Mouse (Mus musculus) right cerebral cortex, postnatal 36 days (tissue): ENCODE results near the gene Tmem115.

Source experiments
- DNase-seq, 2 experiments: peaks; one replicate each; pipeline ENCODE4 v3.0.0; 2022; ENCODE audit warnings: low spot score in 2 of 2, mixed read lengths in 1 of 2

Gene Tmem115

GRCm38 (mm10) chr9:107521711-107522399, 11.9 kb upstream of the Tmem115 start:
- DNase-seq = no peak

- no peak for DNase-seq
These were observed 11.4 kb upstream of the Tmem115 start for GRCm38 (mm10) chr9:107522400-107522711.

- DNase-seq = peak; percentile 62 to 71
These were observed 7.3 kb upstream of the Tmem115 start for GRCm38 (mm10) chr9:107526198-107527026.

GRCm38 (mm10) chr9:107534408-107535202, 860 bp downstream of the Tmem115 start:
- no peak for DNase-seq

GRCm38 (mm10) chr9:107538231-107538630, 4.5 kb downstream of the Tmem115 start:
- no peak for DNase-seq

- no peak for DNase-seq
These were observed 5.0 kb downstream of the Tmem115 start for GRCm38 (mm10) chr9:107538711-107539110.

DNA sequence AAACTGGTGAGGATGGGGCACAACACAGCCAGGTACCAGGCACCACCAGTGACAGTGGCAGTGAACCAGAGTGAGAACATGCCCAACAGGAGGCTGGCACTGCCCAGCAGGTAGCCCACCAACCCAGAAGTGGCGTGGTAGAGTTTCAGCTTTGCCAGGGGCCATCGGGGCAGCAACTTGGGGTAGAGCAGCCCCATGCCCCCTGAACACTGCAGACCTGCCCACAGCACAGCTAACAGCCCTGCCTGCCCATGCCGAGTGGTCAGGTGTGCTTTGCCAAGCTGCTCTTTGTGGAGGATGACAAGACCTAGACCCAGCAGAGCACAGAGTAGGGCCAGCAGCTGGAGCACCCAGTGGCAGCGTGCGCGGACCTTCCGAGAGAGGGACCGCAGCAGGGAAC, 6.2 kb downstream of the Tmem115 start:
- DNase-seq = no peak

DNA sequence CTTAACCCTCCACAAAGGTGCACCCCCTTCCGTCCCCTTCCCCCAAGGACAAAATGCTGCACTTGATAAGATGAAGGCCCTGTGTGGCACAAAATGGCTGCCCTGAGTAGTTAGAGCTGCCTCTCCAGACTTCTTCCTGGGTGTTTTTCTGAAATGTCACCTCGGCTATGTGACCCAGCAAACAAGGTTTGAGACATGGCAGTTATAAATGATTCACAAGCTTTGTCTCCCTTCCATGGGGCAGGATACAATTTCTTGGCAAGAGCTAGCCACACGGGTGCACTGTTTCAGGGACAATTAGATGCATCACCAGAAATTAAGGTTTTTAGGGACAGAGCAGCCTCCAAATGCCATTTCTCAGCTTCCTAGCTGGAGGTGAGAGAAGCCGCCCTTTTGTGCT, 6.7 kb downstream of the Tmem115 start:
- no peak for DNase-seq

GRCm38 (mm10) chr9:107541005-107541404, 7.3 kb downstream of the Tmem115 start:
- no peak for DNase-seq

DNA sequence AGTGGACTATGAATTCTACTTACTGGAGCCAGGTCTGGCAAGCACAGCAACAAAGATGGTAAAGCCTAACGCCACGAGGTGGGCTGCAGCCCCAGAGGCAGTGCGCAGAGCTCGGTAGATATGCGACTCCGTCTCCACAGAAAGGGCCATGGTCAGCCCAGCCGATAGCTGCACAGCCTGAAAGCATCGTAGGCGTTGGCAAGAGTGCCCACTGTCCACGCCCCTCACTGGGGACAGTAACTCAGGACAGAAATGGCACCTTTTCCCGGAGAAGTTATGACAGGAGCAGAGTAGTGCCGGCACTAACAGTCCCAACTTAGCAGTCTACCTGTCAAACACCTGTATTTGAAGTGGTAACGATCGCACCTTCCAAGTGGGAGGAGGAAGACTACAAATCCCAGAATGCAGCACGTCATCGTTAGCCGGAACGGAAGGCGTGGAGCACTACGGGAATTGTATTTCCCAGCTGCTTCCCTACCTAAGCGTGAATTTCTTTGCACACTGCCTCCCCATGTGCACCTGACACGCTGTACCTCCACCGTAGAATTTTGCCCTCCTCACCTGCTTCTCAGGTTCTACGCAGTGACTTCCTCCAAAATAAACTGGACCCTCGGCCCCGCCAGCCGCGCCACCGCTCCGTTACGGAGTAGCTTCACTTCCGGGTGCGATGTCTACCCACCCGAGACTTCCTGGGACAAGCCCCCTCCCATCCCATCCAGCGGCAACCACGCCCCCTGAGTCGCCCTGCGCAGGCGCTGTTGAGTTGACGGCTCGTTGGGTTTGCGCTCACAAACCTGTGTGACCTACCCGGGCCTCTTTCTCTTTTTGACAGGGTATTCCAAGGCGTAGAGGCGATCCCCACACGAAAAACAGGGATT, 8.0 kb downstream of the Tmem115 start, which contains the start of the genes Cyb561d2 and Nprl2:
Cyb561d2 (minus strand) TSS at position 720 of the 878 bp plus-strand sequence.
Nprl2 (plus strand) TSS at position 753 of the 878 bp plus-strand sequence.
- peak; percentile 90 to 92 for DNase-seq

GRCm38 (mm10) chr9:107542352-107542686, 8.6 kb downstream of the Tmem115 start:
- no peak for DNase-seq

DNA sequence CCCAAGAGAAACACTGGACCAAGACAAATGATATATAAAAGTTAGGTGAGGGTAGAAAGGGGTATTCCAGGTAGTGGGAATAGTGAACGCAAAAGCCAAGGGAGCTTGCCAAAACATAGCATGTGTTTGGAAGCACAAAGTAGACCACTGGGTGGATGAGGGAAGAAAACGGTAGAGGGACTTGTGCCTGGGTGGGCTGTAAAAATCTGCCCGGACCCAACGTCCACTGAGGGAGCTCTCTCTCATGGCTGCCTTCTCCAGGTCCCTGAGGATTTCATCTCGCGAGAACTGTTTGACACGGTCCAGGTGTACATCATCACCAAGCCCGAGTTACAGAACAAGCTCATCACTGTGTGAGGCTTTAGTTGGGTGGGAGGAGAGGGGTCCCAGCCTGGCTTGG, 9.0 kb downstream of the Tmem115 start:
- DNase-seq = no peak

DNA sequence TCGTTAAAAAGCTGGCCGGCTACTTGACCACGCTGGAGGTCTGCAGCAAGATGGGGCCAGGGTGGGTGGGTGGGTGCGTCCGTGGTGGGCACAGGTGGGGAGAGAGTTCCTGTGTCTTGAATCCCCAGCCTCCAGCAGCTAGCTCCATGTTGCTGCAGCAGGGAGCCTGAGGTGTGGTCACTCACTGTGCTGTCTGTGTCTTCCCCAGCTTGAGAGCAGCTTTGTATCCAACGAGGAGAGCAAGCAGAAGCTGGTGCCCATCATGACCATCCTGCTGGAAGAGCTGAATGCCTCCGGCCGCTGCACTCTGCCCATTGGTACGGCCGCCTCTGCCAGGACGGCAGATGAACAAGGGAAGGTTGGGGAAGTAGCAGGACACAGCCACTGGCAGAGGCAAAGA, 9.6 kb downstream of the Tmem115 start:
- DNase-seq = no peak

DNA sequence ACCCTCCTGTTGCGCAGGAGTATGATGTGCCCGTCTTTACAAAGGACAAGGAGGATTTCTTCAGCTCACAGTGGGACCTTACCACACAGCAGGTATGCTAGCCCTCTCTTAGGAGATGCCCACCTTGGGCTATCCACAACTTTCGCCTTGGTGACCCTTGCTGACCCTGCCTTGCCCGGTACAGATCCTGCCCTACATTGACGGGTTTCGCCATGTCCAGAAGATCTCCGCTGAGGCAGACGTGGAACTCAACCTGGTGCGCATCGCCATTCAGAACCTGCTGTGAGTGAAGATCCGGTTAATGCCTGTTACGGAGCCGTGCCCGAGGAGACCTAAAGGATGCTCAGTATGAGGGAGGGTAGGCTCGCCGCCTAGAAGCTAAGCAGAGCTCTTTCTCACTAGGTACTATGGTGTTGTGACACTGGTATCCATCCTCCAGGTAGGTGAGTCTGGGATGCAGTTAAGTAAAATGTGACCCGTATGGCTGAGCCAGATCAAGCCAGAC, 10.5 kb downstream of the Tmem115 start:
- no peak for DNase-seq

DNA sequence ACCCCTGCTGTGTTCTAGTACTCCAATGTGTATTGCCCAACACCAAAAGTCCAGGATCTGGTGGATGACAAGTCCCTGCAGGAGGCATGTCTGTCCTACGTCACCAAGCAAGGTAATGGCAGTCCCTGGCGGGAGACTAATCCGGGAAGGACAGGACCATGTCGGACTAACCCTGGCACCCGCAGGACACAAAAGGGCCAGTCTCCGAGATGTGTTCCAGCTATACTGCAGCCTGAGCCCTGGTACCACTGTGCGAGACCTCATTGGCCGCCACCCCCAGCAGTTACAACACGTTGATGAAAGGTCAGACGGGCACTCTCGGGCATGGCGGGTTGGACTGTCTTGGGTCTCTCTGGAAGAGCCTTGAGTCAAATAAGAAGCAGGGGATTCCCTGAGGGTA, 11.0 kb downstream of the Tmem115 start:
- DNase-seq = no peak

GRCm38 (mm10) chr9:107545199-107545598, 11.5 kb downstream of the Tmem115 start:
- no peak for DNase-seq

- peak in 1 of 2 experiments; percentile 63 for DNase-seq
These were observed 11.9 kb downstream of the Tmem115 start for GRCm38 (mm10) chr9:107545602-107546001.

DNA sequence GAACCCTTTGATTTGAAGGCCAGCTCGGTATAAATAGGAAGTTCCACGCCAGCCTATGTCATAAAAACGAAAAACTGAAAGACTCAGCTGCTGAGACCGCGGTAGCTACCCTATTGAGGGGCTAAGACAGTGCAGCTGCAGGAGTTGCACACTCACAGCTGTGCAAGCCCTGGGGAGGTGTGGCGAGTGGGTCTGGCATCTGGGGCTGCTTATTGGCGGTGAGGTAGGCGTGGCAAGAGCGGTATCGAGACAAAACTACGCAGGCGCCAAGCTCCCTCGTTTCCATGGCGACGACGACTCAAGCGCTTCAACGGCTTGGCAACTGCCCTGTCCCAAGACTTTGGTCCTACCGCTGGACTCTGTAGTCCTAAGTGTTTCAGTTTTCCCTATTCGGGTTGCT, 13.3 kb downstream of the Tmem115 start, which contains the start of gene Zmynd10:
Zmynd10 (plus strand) TSS at position 273 of the 400 bp plus-strand sequence.
- DNase-seq = peak; percentile 81 to 84

- no peak for DNase-seq
These were observed 14.2 kb downstream of the Tmem115 start for GRCm38 (mm10) chr9:107547957-107548356.

GRCm38 (mm10) chr9:107548820-107549219, 15.1 kb downstream of the Tmem115 start:
- DNase-seq = no peak
